12 mouse cellular contexts compared by ENCODE assay signal in the genomic region with DNA sequence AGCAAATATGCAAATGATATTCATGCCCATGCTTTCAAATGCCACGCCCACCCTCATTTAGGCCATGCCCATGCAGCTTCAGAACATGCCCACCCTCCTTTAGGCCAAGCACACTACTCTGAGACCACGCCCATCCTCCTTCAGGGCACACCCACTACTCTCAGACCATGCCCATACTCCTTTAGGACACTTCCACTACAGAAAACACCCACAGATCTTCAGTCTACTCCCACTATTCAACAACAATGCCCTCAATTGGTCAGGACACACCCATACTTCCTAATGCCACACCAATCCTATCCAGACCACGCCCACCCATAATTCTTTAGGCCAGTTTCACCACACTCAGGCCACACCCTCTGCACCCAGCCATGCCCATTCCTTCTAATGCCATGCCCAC.
A peak's percentile ranks its signal among the peaks of the same experiment; 100 is the strongest.
DNase-seq lines count a peak whose midpoint lies in the region; ATAC-seq and TF ChIP-seq lines count a peak whose summit lies in the region.
"Had no signal": no experiment of that assay in that cellular context is flagged by ENCODE, and none has a peak within 500 bp of the region (broad histone marks: within the 10 kb centered on the region; RNA-seq: fewer than 3 reads in every experiment).

No protein-coding gene starts in this region.

- H3K4me1 ChIP-seq in lung, postnatal 0 days (ENCODE audit: insufficient read depth, low read depth, low read length) = no peaks in the 10 kb centered on the region
- H3K4me1 ChIP-seq in lung, adult 2 months (ENCODE audit: control insufficient read depth, insufficient read depth, low read length) = no peaks in the 10 kb centered on the region
- peaks cover 3% of the 10 kb centered on the region; the same call in 1 of the 2 replicates for H3K4me1 ChIP-seq in embryonic facial prominence, embryonic 10.5 days
- H3K4me1 ChIP-seq in heart, embryonic 11.5 days (ENCODE audit: control insufficient read depth, insufficient read depth, low read length) = 0 out of 2 replicates have a peak, but pooled peaks cover 4% of the 10 kb centered on the region

- H3K4me3 ChIP-seq in lung, postnatal 0 days (ENCODE audit: low read depth, low read length) = no peak overlapping the region
- H3K4me3 ChIP-seq in lung, adult 2 months (replicated peaks; ENCODE audit: extremely low read depth, low read depth, low read length) = no peak overlapping the region
- H3K4me3 ChIP-seq in embryonic facial prominence, embryonic 10.5 days = no peak overlapping the region
- H3K4me3 ChIP-seq in heart, embryonic 11.5 days (ENCODE audit: low read depth, low read length) = no peak overlapping the region
- H3K4me3 ChIP-seq: forebrain, embryonic 15.5 days; neural tube, embryonic 13.5 days had no signal

- peak; percentile 4 for DNase-seq in adrenal gland, adult 8-10 months
- DNase-seq in adrenal gland, adult 2 months = no peak
- DNase-seq in lung, postnatal 0 days (ENCODE audit: low spot score) = peak; percentile 33
- no peak for DNase-seq in lung, adult 2 months
- DNase-seq in R1 (ENCODE audit: low read depth, low spot score) = peak; percentile 42
- peak; percentile 3 for DNase-seq in retina, embryonic 14.5 days (ENCODE audit: low spot score)
- no peak for DNase-seq in embryonic facial prominence, embryonic 10.5 days (ENCODE audit: low spot score)
- DNase-seq: adrenal gland, postnatal 10 days had no signal

- no peaks in the 10 kb centered on the region for H3K36me3 ChIP-seq in lung, postnatal 0 days (ENCODE audit: insufficient read depth, low read length)
- H3K36me3 ChIP-seq in embryonic facial prominence, embryonic 10.5 days (replicated peaks) = no peaks in the 10 kb centered on the region; the same call in 1 of the 2 replicates
- no peaks in the 10 kb centered on the region for H3K36me3 ChIP-seq in heart, embryonic 11.5 days (ENCODE audit: control insufficient read depth, insufficient read depth, low read length)
- H3K36me3 ChIP-seq: forebrain, embryonic 15.5 days; neural tube, embryonic 13.5 days had no signal

- no peak overlapping the region for H3K4me2 ChIP-seq in lung, postnatal 0 days (replicated peaks; ENCODE audit: low read depth, low read length)
- H3K4me2 ChIP-seq in heart, embryonic 11.5 days = no peak overlapping the region
- H3K4me2 ChIP-seq: forebrain, embryonic 15.5 days; neural tube, embryonic 13.5 days had no signal

- 95% methylated on average over 3 of the region's 3 CpGs for WGBS in lung, postnatal 0 days
- 96% methylated on average over 3 of the region's 3 CpGs for WGBS in lung, adult 2 months
- whole genome bisulfite sequencing in embryonic facial prominence, embryonic 10.5 days = 91% methylated on average over 3 of the region's 3 CpGs
- 91% methylated on average over 3 of the region's 3 CpGs for WGBS in heart, embryonic 11.5 days (ENCODE audit: insufficient replicate concordance)

- peaks cover 5% of the 10 kb centered on the region; the same call in 1 of the 2 replicates for H3K9me3 ChIP-seq in lung, postnatal 0 days (ENCODE audit: low read length)
- peaks cover 20% of the 10 kb centered on the region; the same call in 1 of the 2 replicates for H3K9me3 ChIP-seq in embryonic facial prominence, embryonic 10.5 days
- H3K9me3 ChIP-seq in heart, embryonic 11.5 days (replicated peaks; ENCODE audit: control insufficient read depth, low read length) = peaks cover 13% of the 10 kb centered on the region
- H3K9me3 ChIP-seq: forebrain, embryonic 15.5 days; neural tube, embryonic 13.5 days had no signal

- TF ChIP-seq POLR2A in lung, adult 2 months (IDR thresholded peaks at IDR 0.05; ENCODE audit: borderline replicate concordance, extremely low read depth, low read depth, low read length) = no peak

- no peak overlapping the region for H3K9ac ChIP-seq in lung, postnatal 0 days (replicated peaks; ENCODE audit: low read depth)
- no peak overlapping the region for H3K9ac ChIP-seq in heart, embryonic 11.5 days (ENCODE audit: low read depth, low read length)
- H3K9ac ChIP-seq: forebrain, embryonic 15.5 days; neural tube, embryonic 13.5 days had no signal

- no peak for TF ChIP-seq EP300 in lung, postnatal 0 days (IDR thresholded peaks at IDR 0.05)

- no peak overlapping the region for H3K27ac ChIP-seq in lung, postnatal 0 days (ENCODE audit: low read length)
- no peak overlapping the region for H3K27ac ChIP-seq in embryonic facial prominence, embryonic 10.5 days (replicated peaks)
- no peak overlapping the region for H3K27ac ChIP-seq in heart, embryonic 11.5 days (ENCODE audit: low read depth, low read length)
- H3K27ac ChIP-seq: forebrain, embryonic 15.5 days; neural tube, embryonic 13.5 days had no signal

- no peaks in the 10 kb centered on the region for H3K27me3 ChIP-seq in lung, postnatal 0 days (replicated peaks; ENCODE audit: insufficient read depth, low read length)
- H3K27me3 ChIP-seq in embryonic facial prominence, embryonic 10.5 days (replicated peaks; ENCODE audit: low read depth, poor library complexity, severe bottlenecking) = no peaks in the 10 kb centered on the region
- H3K27me3 ChIP-seq in heart, embryonic 11.5 days (ENCODE audit: control insufficient read depth, insufficient read depth, low read length) = no peaks in the 10 kb centered on the region
- H3K27me3 ChIP-seq: CH12.LX; forebrain, embryonic 15.5 days; neural tube, embryonic 13.5 days had no signal

- no peak for TF ChIP-seq CTCF in lung, postnatal 0 days (IDR thresholded peaks at IDR 0.05)
- TF ChIP-seq CTCF in lung, adult 2 months (IDR thresholded peaks at IDR 0.05; ENCODE audit: insufficient read depth, low read length) = no peak

- ATAC-seq in lung, postnatal 0 days = no peak
- ATAC-seq in heart, embryonic 11.5 days (replicated peaks; ENCODE audit: insufficient number of reproducible peaks, low FRiP score, low TSS enrichment) = no peak
- ATAC-seq: forebrain, embryonic 15.5 days had no signal

Comparison
In these comparisons a context has a peak if more than half of its experiments do, and no peak if none do; other contexts are left out.
1. DNase-seq: peak in adrenal gland, adult 8-10 months (single experiment), lung, postnatal 0 days (single experiment), R1 (single experiment) and retina, embryonic 14.5 days (single experiment); none in adrenal gland, adult 2 months (single experiment), lung, adult 2 months (single experiment) and embryonic facial prominence, embryonic 10.5 days (single experiment).